8 mouse cellular contexts compared by ENCODE assay signal in the genomic region with DNA sequence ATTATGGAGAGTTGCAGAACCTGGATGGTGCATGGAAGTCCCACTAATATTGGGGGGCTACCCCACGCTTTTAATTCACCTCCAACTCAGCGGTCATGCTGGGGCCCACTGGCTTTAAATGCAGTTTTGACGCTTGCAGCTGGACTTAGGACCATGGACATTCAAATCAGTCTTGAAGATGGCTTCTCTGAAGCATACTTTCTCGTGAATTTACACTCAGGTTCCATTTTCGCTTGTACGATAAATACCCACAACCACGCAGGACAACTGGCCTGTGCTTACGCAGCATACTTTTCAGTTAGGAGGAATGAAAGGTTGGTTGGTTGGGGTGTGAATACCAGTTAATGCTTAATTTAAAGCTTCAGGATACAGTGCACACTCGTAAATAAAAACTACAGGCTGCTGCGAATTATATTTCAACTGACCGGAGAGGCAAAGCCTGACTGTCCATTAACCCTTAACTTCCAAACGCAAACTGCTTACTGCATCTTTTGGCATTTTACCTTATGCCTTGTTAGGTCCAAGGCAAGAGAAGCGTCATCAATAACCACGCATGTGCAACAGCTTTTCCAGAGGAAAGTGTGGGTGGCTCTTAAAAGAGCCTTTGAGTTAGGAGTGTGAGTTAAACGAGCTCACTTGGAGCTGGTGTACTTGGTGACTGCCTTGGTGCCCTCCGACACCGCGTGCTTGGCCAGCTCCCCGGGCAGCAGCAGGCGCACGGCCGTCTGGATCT. TPM values are rescaled to one million over a fixed set of nuclear protein-coding genes. Genes with fewer than 3 reads are reported as not detected.
DNase-seq lines count a peak whose midpoint lies in the region; ATAC-seq and TF ChIP-seq lines count a peak whose summit lies in the region.

No protein-coding gene starts in this region.

- H3K4me3 ChIP-seq in cerebellum, adult 2 months (replicated peaks; ENCODE audit: insufficient read depth, low read depth, low read length): peak overlapping the region; percentile 32
- peak overlapping the region; percentile 33 for H3K4me3 ChIP-seq in spleen, adult 2 months (ENCODE audit: extremely low read depth, insufficient read depth, insufficient read length)
- peak overlapping the region; percentile 48 for H3K4me3 ChIP-seq in forebrain, embryonic 15.5 days
- H3K4me3 ChIP-seq in liver, adult 2 months (ENCODE audit: insufficient read depth, low read depth, low read length): peak overlapping the region; percentile 27

- H3K9ac ChIP-seq in forebrain, embryonic 15.5 days (replicated peaks): peak overlapping the region; percentile 50
- H3K9ac ChIP-seq in liver, adult 2 months (ENCODE audit: low read depth, low read length): 0 out of 2 replicates have a peak overlapping the region, but pooled peaks have one; percentile 12

- ATAC-seq in forebrain, embryonic 15.5 days (replicated peaks): no peak; the same call in 1 of the 2 replicates

- no peaks in the 10 kb centered on the region for H3K4me1 ChIP-seq in cerebellum, adult 2 months (ENCODE audit: control insufficient read depth, insufficient read depth, low read length)
- peaks cover 7% of the 10 kb centered on the region for H3K4me1 ChIP-seq in spleen, adult 2 months (ENCODE audit: control insufficient read depth, insufficient read depth, insufficient read length)
- H3K4me1 ChIP-seq in forebrain, embryonic 15.5 days: peaks cover 36% of the 10 kb centered on the region
- H3K4me1 ChIP-seq in liver, adult 2 months (ENCODE audit: control insufficient read depth, insufficient read depth, low read length): peaks cover 11% of the 10 kb centered on the region

- peak overlapping the region; percentile 91 for H3K4me2 ChIP-seq in forebrain, embryonic 15.5 days (replicated peaks)

- no peak for DNase-seq in cerebellum, adult 2 months
- DNase-seq in cerebellum, postnatal 36 days: no peak
- DNase-seq in spleen, adult 2 months (ENCODE audit: low read depth in 1 of 2, low spot score in 2 of 2): no peak
- no peak for DNase-seq in spleen, adult 18-20 months
- no peak for DNase-seq in liver, adult 2 months (ENCODE audit: extremely low read depth, low read depth, low spot score)
- peak; percentile 46 for DNase-seq in retina, embryonic 14.5 days (ENCODE audit: low spot score)
- DNase-seq in cerebellum, adult 9-10 months: no peak

- no peaks in the 10 kb centered on the region for H3K36me3 ChIP-seq in spleen, adult 2 months (ENCODE audit: control insufficient read depth, insufficient read depth, low read length)
- H3K36me3 ChIP-seq in forebrain, embryonic 15.5 days: no peaks in the 10 kb centered on the region
- H3K36me3 ChIP-seq in liver, adult 2 months (ENCODE audit: control insufficient read depth, insufficient read depth, low read length): no peaks in the 10 kb centered on the region

- TF ChIP-seq CTCF in cerebellum, adult 2 months (IDR thresholded peaks at IDR 0.05; ENCODE audit: borderline replicate concordance, insufficient read depth, low read depth, low read length): no peak
- TF ChIP-seq CTCF in spleen, adult 2 months (IDR thresholded peaks at IDR 0.05; ENCODE audit: extremely low read depth, insufficient read depth, insufficient read length, insufficient replicate concordance): no peak
- no peak for TF ChIP-seq CTCF in liver, adult 2 months (IDR thresholded peaks at IDR 0.05; ENCODE audit: low read depth, low read length)

- no peak overlapping the region for H3K27ac ChIP-seq in cerebellum, adult 2 months (ENCODE audit: insufficient read depth, low read length)
- H3K27ac ChIP-seq in spleen, adult 2 months (ENCODE audit: insufficient read depth, low read length): peak overlapping the region; percentile 40
- H3K27ac ChIP-seq in forebrain, embryonic 15.5 days (replicated peaks): peak overlapping the region; percentile 98
- no peak overlapping the region for H3K27ac ChIP-seq in liver, adult 2 months (replicated peaks; ENCODE audit: insufficient read depth, low read depth, low read length)

- WGBS in cerebellum, adult 2 months: under 1% methylated on average over 22 of the region's 22 CpGs
- WGBS in spleen, adult 2 months: 1% methylated on average over 22 of the region's 22 CpGs
- under 1% methylated on average over 22 of the region's 22 CpGs for WGBS in forebrain, embryonic 15.5 days
- WGBS in liver, adult 2 months: under 1% methylated on average over 22 of the region's 22 CpGs

- no peaks in the 10 kb centered on the region for H3K27me3 ChIP-seq in cerebellum, adult 2 months (ENCODE audit: control insufficient read depth, insufficient read depth, low read length)
- H3K27me3 ChIP-seq in spleen, adult 2 months (ENCODE audit: control insufficient read depth, insufficient read depth, low read length): no peaks in the 10 kb centered on the region
- H3K27me3 ChIP-seq in forebrain, embryonic 15.5 days: no peaks in the 10 kb centered on the region
- H3K27me3 ChIP-seq in liver, adult 2 months (ENCODE audit: control insufficient read depth, insufficient read depth, low read length): no peaks in the 10 kb centered on the region

- no peaks in the 10 kb centered on the region for H3K79me2 ChIP-seq in liver, adult 2 months (ENCODE audit: control insufficient read depth, insufficient read depth, low read length)

- no peaks in the 10 kb centered on the region for H3K9me3 ChIP-seq in forebrain, embryonic 15.5 days

- TF ChIP-seq POLR2A in cerebellum, adult 2 months (IDR thresholded peaks at IDR 0.05; ENCODE audit: borderline replicate concordance, insufficient read depth, low read length): no peak
- no peak for TF ChIP-seq POLR2A in spleen, adult 2 months (IDR thresholded peaks at IDR 0.05; ENCODE audit: low read depth, low read length)
- TF ChIP-seq POLR2A in liver, adult 2 months (IDR thresholded peaks at IDR 0.05; ENCODE audit: extremely low read depth, insufficient read depth, low read length): no peak

RNA-seq across cellular contexts. Expression of a gene that starts 0.6 kb away (rescaled TPM):
- not detected in 2 replicates for polyA plus RNA-seq in cerebellum, adult 2 months (2012; rRNA removed)
- polyA plus RNA-seq in spleen, adult 2 months (2012; rRNA removed): 18.0 and 18.4 TPM in 2 replicates
- 2.2 TPM in 1 of 2 replicates, not detected in the other for polyA plus RNA-seq in forebrain, embryonic 15.5 days (2015; fragmentation: Nextera tagmentation; extraction: Ambion mirVana)
- 1.4 and 1.5 TPM in 2 replicates for total RNA-seq in liver, adult 2 months (2014; rRNA removed)
- polyA plus RNA-seq in liver, adult 2 months (2012; rRNA removed): 0.90 TPM in 1 of 2 replicates, not detected in the other

RNA-seq across cellular contexts. Expression of a gene that starts 0.9 kb away (rescaled TPM):
- polyA plus RNA-seq in cerebellum, adult 2 months (2012; rRNA removed): 0.84 and 1.5 TPM in 2 replicates
- polyA plus RNA-seq in spleen, adult 2 months (2012; rRNA removed): 40.4 and 81.0 TPM in 2 replicates
- 10.1 and 26.0 TPM in 2 replicates for polyA plus RNA-seq in forebrain, embryonic 15.5 days (2015; fragmentation: Nextera tagmentation; extraction: Ambion mirVana)
- total RNA-seq in liver, adult 2 months (2014; rRNA removed): 8.9 and 10.2 TPM in 2 replicates
- 0.64 and 1.6 TPM in 2 replicates for polyA plus RNA-seq in liver, adult 2 months (2012; rRNA removed)

RNA-seq across cellular contexts. Expression of a gene that starts 2.2 kb away (rescaled TPM):
- polyA plus RNA-seq in cerebellum, adult 2 months (2012; rRNA removed): 2.9 TPM in 1 of 2 replicates, not detected in the other
- polyA plus RNA-seq in spleen, adult 2 months (2012; rRNA removed): 81.3 and 147 TPM in 2 replicates
- polyA plus RNA-seq in forebrain, embryonic 15.5 days (2015; fragmentation: Nextera tagmentation; extraction: Ambion mirVana): 10.8 and 11.6 TPM in 2 replicates
- total RNA-seq in liver, adult 2 months (2014; rRNA removed): 24.2 and 48.6 TPM in 2 replicates
- 1.8 TPM in 1 of 2 replicates, not detected in the other for polyA plus RNA-seq in liver, adult 2 months (2012; rRNA removed)

RNA-seq across cellular contexts. Expression of a gene that starts 6.5 kb away (rescaled TPM):
- not detected in 2 replicates for polyA plus RNA-seq in cerebellum, adult 2 months (2012; rRNA removed)
- 6.5 and 12.9 TPM in 2 replicates for polyA plus RNA-seq in spleen, adult 2 months (2012; rRNA removed)
- 2.1 and 2.6 TPM in 2 replicates for polyA plus RNA-seq in forebrain, embryonic 15.5 days (2015; fragmentation: Nextera tagmentation; extraction: Ambion mirVana)
- 2.8 and 7.2 TPM in 2 replicates for total RNA-seq in liver, adult 2 months (2014; rRNA removed)
- not detected in 2 replicates for polyA plus RNA-seq in liver, adult 2 months (2012; rRNA removed)

RNA-seq across cellular contexts. Expression of a gene that starts 17.4 kb away (rescaled TPM):
- polyA plus RNA-seq in cerebellum, adult 2 months (2012; rRNA removed): not detected in 2 replicates
- polyA plus RNA-seq in spleen, adult 2 months (2012; rRNA removed): not detected in 2 replicates
- polyA plus RNA-seq in forebrain, embryonic 15.5 days (2015; fragmentation: Nextera tagmentation; extraction: Ambion mirVana): not detected in 2 replicates
- total RNA-seq in liver, adult 2 months (2014; rRNA removed): not detected in 2 replicates
- polyA plus RNA-seq in liver, adult 2 months (2012; rRNA removed): not detected in 2 replicates

Comparison
In these comparisons a context has a peak if more than half of its experiments do, and no peak if none do; other contexts are left out.
1. H3K27ac ChIP-seq: peak in spleen, adult 2 months (single experiment) and forebrain, embryonic 15.5 days (single experiment); none in cerebellum, adult 2 months (single experiment) and liver, adult 2 months (single experiment).
2. Peak in every context shown above with its lines, with median percentiles within 50 percentile points of each other: H3K4me3 ChIP-seq.